ENCODE assay signal across 32 mouse cellular contexts in the genomic region with DNA sequence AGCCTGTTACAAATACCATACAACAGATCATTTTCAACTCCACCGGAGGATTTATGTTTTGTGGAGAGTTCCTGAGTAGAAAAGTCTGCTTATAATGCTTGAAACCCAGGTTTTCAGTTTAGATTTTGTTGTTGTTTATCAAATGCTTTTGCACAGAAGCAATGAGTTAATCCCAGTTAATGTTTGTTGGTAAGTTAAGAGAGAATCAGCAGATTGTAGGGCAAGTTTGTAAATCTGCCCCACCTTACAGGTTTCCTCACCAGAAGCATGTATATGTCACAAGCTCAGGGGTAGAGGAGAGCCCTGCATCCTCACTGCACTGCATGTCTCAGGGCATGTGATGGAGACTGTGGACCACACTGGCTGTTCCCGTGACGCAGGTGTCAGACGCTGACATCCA.
"Had no signal": no experiment of that assay in that cellular context is flagged by ENCODE, and none has a peak within 500 bp of the region (broad histone marks: within the 10 kb centered on the region; RNA-seq: fewer than 3 reads in every experiment).

No protein-coding gene starts in this region.

- DNase-seq: heart, postnatal 10 days; heart, postnatal 14 days; heart, postnatal 36 days; heart, postnatal 4 days; kidney, adult 11 months; kidney, adult 18-20 months; kidney, postnatal 10 days; kidney, postnatal 14 days; kidney, postnatal 25 days; kidney, postnatal 36 days; kidney, postnatal 4 days; layer of hippocampus, adult 9-11 months; layer of hippocampus, postnatal 36 days had no signal

- H3K4me2 ChIP-seq: heart, embryonic 11.5 days; heart, embryonic 12.5 days; heart, embryonic 13.5 days; heart, embryonic 15.5 days; hindbrain, embryonic 12.5 days; hindbrain, embryonic 13.5 days; hindbrain, embryonic 14.5 days; hindbrain, embryonic 15.5 days; intestine, embryonic 15.5 days had no signal

- H3K9me3 ChIP-seq: heart, embryonic 10.5 days; heart, embryonic 12.5 days; heart, embryonic 13.5 days; heart, embryonic 15.5 days; hindbrain, embryonic 10.5 days; hindbrain, embryonic 12.5 days; hindbrain, embryonic 13.5 days; hindbrain, embryonic 15.5 days; intestine, embryonic 15.5 days had no signal

- ATAC-seq: hindbrain, embryonic 16.5 days; hindbrain, postnatal 0 days; inflammation-experienced regulatory T-cells, adult 6 months; intestine, embryonic 15.5 days; intestine, embryonic 16.5 days; intestine, postnatal 0 days had no signal

- H3K27me3 ChIP-seq: heart, embryonic 12.5 days; heart, embryonic 13.5 days; heart, embryonic 15.5 days; hindbrain, embryonic 12.5 days; hindbrain, embryonic 13.5 days; hindbrain, embryonic 15.5 days; intestine, embryonic 15.5 days had no signal

- H3K36me3 ChIP-seq: heart, embryonic 10.5 days; heart, embryonic 12.5 days; heart, embryonic 13.5 days; heart, embryonic 15.5 days; hindbrain, embryonic 12.5 days; hindbrain, embryonic 13.5 days; hindbrain, embryonic 15.5 days; intestine, embryonic 15.5 days had no signal

- H3K4me3 ChIP-seq: heart, embryonic 10.5 days; heart, embryonic 12.5 days; heart, embryonic 13.5 days; heart, embryonic 15.5 days; hindbrain, embryonic 10.5 days; hindbrain, embryonic 12.5 days; hindbrain, embryonic 13.5 days; hindbrain, embryonic 15.5 days; intestine, embryonic 15.5 days; layer of hippocampus, adult 2 months; left cerebral cortex, adult 2 months had no signal

- H3K9ac ChIP-seq: heart, embryonic 12.5 days; heart, embryonic 13.5 days; heart, embryonic 15.5 days; hindbrain, embryonic 12.5 days; hindbrain, embryonic 13.5 days; hindbrain, embryonic 14.5 days; hindbrain, embryonic 15.5 days; intestine, embryonic 15.5 days had no signal

- H3K27ac ChIP-seq: heart, embryonic 10.5 days; heart, embryonic 13.5 days; heart, embryonic 15.5 days; hindbrain, embryonic 10.5 days; hindbrain, embryonic 12.5 days; hindbrain, embryonic 13.5 days; hindbrain, embryonic 14.5 days; hindbrain, embryonic 15.5 days; hindbrain, postnatal 0 days; intestine, embryonic 15.5 days; kidney, postnatal 0 days; layer of hippocampus, adult 2 months; left cerebral cortex, adult 2 months had no signal
